Mouse (Mus musculus) olfactory bulb, adult 2 months (tissue): ENCODE results near the gene Mdp1.

ENCODE experiments used
- CTCF ChIP-seq: fragments of 200-500 bp; IDR thresholded peaks from 2 replicates; pipeline ENCODE4 v1.5.1; 2012; ENCODE audit warnings: low read depth, mild to moderate bottlenecking, low read length, moderate library complexity; ENCODE audit not compliant: insufficient read depth
- POLR2A ChIP-seq: fragments of 200-500 bp; IDR thresholded peaks from 2 replicates; pipeline ENCODE4 v1.6.1; 2012; ENCODE audit warnings: mild to moderate bottlenecking, low read depth, low read length, moderate library complexity; ENCODE audit not compliant: insufficient read depth

DNA sequence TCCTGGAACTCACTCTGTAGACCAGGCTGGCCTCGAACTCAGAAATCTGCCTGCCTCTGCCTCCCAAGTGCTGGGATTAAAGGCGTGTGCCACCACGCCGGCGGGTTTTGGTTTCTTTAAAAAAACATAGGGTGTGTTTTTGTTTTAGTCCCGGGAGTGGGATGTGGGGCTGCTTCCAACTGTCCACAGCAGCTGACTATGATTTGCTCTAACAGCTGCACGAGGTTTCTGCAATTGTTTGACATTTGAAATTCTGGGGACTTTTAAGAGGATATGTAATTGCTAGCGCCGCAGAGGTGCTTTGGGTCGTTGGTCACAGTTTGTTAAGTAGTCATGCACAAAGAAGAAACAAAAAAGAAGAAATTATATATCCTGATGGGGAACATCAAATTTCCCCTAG, 29.1 kb upstream of the Mdp1 start:
- TF ChIP-seq CTCF = no peak
- no peak for TF ChIP-seq POLR2A
